Mouse (Mus musculus) 3134 (cell line): ENCODE measurements around the gene Efcab9.
"Not testable (repeated sequence)": the region's sequence is repeated elsewhere in the genome, so short reads cannot be mapped to it uniquely, and the experiment has no call there.

Source experiments
- DNase-seq: peaks from one replicate; pipeline ENCODE4 v3.0.0-alpha.2; 2011; ENCODE audit warnings: low spot score; ENCODE audit not compliant: insufficient read length; ENCODE audit errors: extremely low read depth

Efcab9 gene

GRCm38 (mm10) chr11:32539717-32540116 is 7.8 kb upstream of the Efcab9 start:
- no peak for DNase-seq

GRCm38 (mm10) chr11:32538846-32539245 is 7.0 kb upstream of the Efcab9 start:
- no peak for DNase-seq

GRCm38 (mm10) chr11:32538435-32538834 is 6.6 kb upstream of the Efcab9 start:
- DNase-seq, result no peak

- no peak for DNase-seq
Observed at GRCm38 (mm10) chr11:32536954-32537353, 5.1 kb upstream of the Efcab9 start.

GRCm38 (mm10) chr11:32535646-32536045 is 3.8 kb upstream of the Efcab9 start:
- DNase-seq, result no peak

GRCm38 (mm10) chr11:32534453-32535075 is 2.7 kb upstream of the Efcab9 start:
- no peak for DNase-seq

- peak; percentile 76 for DNase-seq
Observed at GRCm38 (mm10) chr11:32533482-32534261, 1.8 kb upstream of the Efcab9 start.

- DNase-seq, result peak; percentile 90
Observed at GRCm38 (mm10) chr11:32532765-32533481, 1.0 kb upstream of the Efcab9 start, which contains the start of gene Stk10. Stk10 (plus strand) TSS chr11:32533305.

- no peak for DNase-seq
Observed at GRCm38 (mm10) chr11:32530151-32530550, 1.7 kb downstream of the Efcab9 start.

- DNase-seq, result no peak
Observed at GRCm38 (mm10) chr11:32527006-32527405, 4.9 kb downstream of the Efcab9 start.

GRCm38 (mm10) chr11:32524122-32524920 is 7.6 kb downstream of the Efcab9 start:
- DNase-seq, result no peak

- no peak for DNase-seq
Observed at GRCm38 (mm10) chr11:32521246-32521645, 10.6 kb downstream of the Efcab9 start.

- DNase-seq, result no peak
Observed at GRCm38 (mm10) chr11:32519354-32519753, 12.5 kb downstream of the Efcab9 start.

GRCm38 (mm10) chr11:32518770-32519169 is 13.1 kb downstream of the Efcab9 start:
- DNase-seq, result no peak

GRCm38 (mm10) chr11:32516916-32517712 is 14.8 kb downstream of the Efcab9 start:
- DNase-seq, result no peak

GRCm38 (mm10) chr11:32516091-32516490 is 15.8 kb downstream of the Efcab9 start:
- no peak for DNase-seq

- DNase-seq, result not testable (repeated sequence)
Observed at GRCm38 (mm10) chr11:32514853-32515252, 17.0 kb downstream of the Efcab9 start.

- no peak for DNase-seq
Observed at GRCm38 (mm10) chr11:32510930-32511329, 21.0 kb downstream of the Efcab9 start.

- DNase-seq, result no peak
Observed at GRCm38 (mm10) chr11:32505091-32505739, 26.7 kb downstream of the Efcab9 start.
